In the genomic region with DNA sequence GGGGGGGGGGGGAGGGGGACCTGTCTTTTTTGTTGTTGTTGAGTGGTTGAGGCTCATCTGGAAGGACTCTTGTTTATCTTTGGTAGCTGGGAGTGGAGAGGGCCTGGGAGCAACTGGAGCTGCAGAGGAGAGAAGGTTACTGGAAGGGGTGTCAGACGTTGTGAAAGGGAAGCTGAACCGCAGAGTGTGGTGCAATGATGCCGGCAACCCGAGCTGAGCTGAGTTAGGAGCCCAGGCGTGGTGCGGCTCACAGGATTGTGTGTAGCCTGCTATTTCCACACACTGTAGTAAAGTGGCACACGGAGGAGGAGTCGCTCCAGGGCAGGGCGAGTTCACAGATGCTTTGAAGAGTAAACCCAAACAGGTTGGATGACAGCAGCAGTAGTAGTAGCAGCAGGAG, we compare ENCODE assay signal across 9 mouse cellular contexts. TPM values are rescaled to one million over a fixed set of nuclear protein-coding genes. Genes with fewer than 3 reads are reported as not detected.
DNase-seq lines count a peak whose midpoint lies in the region; ATAC-seq and TF ChIP-seq lines count a peak whose summit lies in the region.
"Had no signal": no experiment of that assay in that cellular context is flagged by ENCODE, and none has a peak within 500 bp of the region (broad histone marks: within the 10 kb centered on the region; RNA-seq: fewer than 3 reads in every experiment).

No protein-coding gene starts in this region.

- no peak overlapping the region for H3K27ac ChIP-seq in kidney, embryonic 14.5 days (ENCODE audit: low read depth, low read length)
- peak overlapping the region; percentile 86 for H3K27ac ChIP-seq in gastrocnemius, adult 2 months
- H3K27ac ChIP-seq in hindbrain, postnatal 0 days, result no peak overlapping the region
- no peak overlapping the region for H3K27ac ChIP-seq in forebrain, embryonic 14.5 days (ENCODE audit: low read depth, low read length)
- H3K27ac ChIP-seq: hindbrain, embryonic 13.5 days had no signal

- intact Hi-C loops in gastrocnemius, adult 2 months (cut with DNase I), result no loop called here

- H3K9ac ChIP-seq in kidney, embryonic 14.5 days (ENCODE audit: low read depth, low read length), result no peak overlapping the region
- no peak overlapping the region for H3K9ac ChIP-seq in hindbrain, postnatal 0 days (replicated peaks; ENCODE audit: low read length)
- no peak overlapping the region for H3K9ac ChIP-seq in forebrain, embryonic 14.5 days (ENCODE audit: low read length)
- H3K9ac ChIP-seq: hindbrain, embryonic 13.5 days had no signal

- DNase-seq in kidney, adult 9 months, result no peak
- peak; percentile 54 for DNase-seq in adrenal gland, postnatal 14 days
- peak; percentile 90 for DNase-seq in gastrocnemius, adult 2 months
- peak; percentile 53 for DNase-seq in lung, postnatal 14 days
- no peak for DNase-seq in thymus, adult 18-20 months
- DNase-seq in hindbrain, postnatal 0 days (ENCODE audit: low spot score), result no peak
- no peak for DNase-seq in forebrain, embryonic 14.5 days (ENCODE audit: low spot score)

- 11% methylated on average over 9 of the region's 9 CpGs for WGBS in kidney, embryonic 14.5 days
- WGBS in hindbrain, postnatal 0 days, result 61% methylated on average over 9 of the region's 9 CpGs
- 68% methylated on average over 9 of the region's 9 CpGs for WGBS in forebrain, embryonic 14.5 days

- no peak for TF ChIP-seq CTCF in gastrocnemius, adult 2 months (IDR thresholded peaks at IDR 0.05)
- TF ChIP-seq CTCF in hindbrain, postnatal 0 days (IDR thresholded peaks at IDR 0.05; ENCODE audit: low read depth), result no peak

- H3K27me3 ChIP-seq in kidney, embryonic 14.5 days (ENCODE audit: control insufficient read depth, insufficient read depth, low read length), result no peaks in the 10 kb centered on the region
- no peaks in the 10 kb centered on the region for H3K27me3 ChIP-seq in hindbrain, postnatal 0 days (ENCODE audit: insufficient read depth, low read length)
- H3K27me3 ChIP-seq in forebrain, embryonic 14.5 days (replicated peaks; ENCODE audit: control insufficient read depth, insufficient read depth, low read length), result no peaks in the 10 kb centered on the region
- H3K27me3 ChIP-seq: hindbrain, embryonic 13.5 days had no signal

- 0 out of 2 replicates have a peak overlapping the region, but pooled peaks have one; percentile 2 for H3K4me2 ChIP-seq in kidney, embryonic 14.5 days (replicated peaks; ENCODE audit: low read depth, low read length)
- no peak overlapping the region for H3K4me2 ChIP-seq in hindbrain, postnatal 0 days (ENCODE audit: low read depth, low read length)
- H3K4me2 ChIP-seq in forebrain, embryonic 14.5 days (ENCODE audit: low read length), result no peak overlapping the region
- H3K4me2 ChIP-seq: hindbrain, embryonic 13.5 days had no signal

- H3K9me3 ChIP-seq in kidney, embryonic 14.5 days (ENCODE audit: control insufficient read depth, low read length), result no peaks in the 10 kb centered on the region
- H3K9me3 ChIP-seq in hindbrain, postnatal 0 days (ENCODE audit: low read length), result no peaks in the 10 kb centered on the region
- H3K9me3 ChIP-seq in forebrain, embryonic 14.5 days (replicated peaks; ENCODE audit: control insufficient read depth, low read length), result no peaks in the 10 kb centered on the region
- H3K9me3 ChIP-seq: hindbrain, embryonic 13.5 days had no signal

- no peaks in the 10 kb centered on the region for H3K4me1 ChIP-seq in kidney, embryonic 14.5 days (ENCODE audit: control insufficient read depth, insufficient read depth, low read length)
- H3K4me1 ChIP-seq in hindbrain, postnatal 0 days (ENCODE audit: insufficient read depth, low read length), result no peaks in the 10 kb centered on the region
- no peaks in the 10 kb centered on the region for H3K4me1 ChIP-seq in forebrain, embryonic 14.5 days (ENCODE audit: control insufficient read depth, insufficient read depth, low read length)

- no peak overlapping the region for H3K4me3 ChIP-seq in kidney, embryonic 14.5 days (ENCODE audit: low read length)
- H3K4me3 ChIP-seq in gastrocnemius, adult 2 months, result no peak overlapping the region
- no peak overlapping the region for H3K4me3 ChIP-seq in hindbrain, postnatal 0 days (ENCODE audit: low read length)
- H3K4me3 ChIP-seq in forebrain, embryonic 14.5 days (ENCODE audit: low read depth, low read length), result no peak overlapping the region
- H3K4me3 ChIP-seq: hindbrain, embryonic 13.5 days had no signal

- peak; percentile 43; the same call in 1 of the 2 replicates for ATAC-seq in kidney, embryonic 14.5 days (ENCODE audit: low FRiP score, low TSS enrichment)
- no peak for ATAC-seq in hindbrain, postnatal 0 days
- no peak for ATAC-seq in forebrain, embryonic 14.5 days

- no peaks in the 10 kb centered on the region for H3K36me3 ChIP-seq in kidney, embryonic 14.5 days (ENCODE audit: control insufficient read depth, insufficient read depth, low read length)
- no peaks in the 10 kb centered on the region for H3K36me3 ChIP-seq in hindbrain, postnatal 0 days (ENCODE audit: insufficient read depth, low read length)
- H3K36me3 ChIP-seq in forebrain, embryonic 14.5 days (ENCODE audit: control insufficient read depth, insufficient read depth, low read length), result no peaks in the 10 kb centered on the region
- H3K36me3 ChIP-seq: hindbrain, embryonic 13.5 days had no signal

RNA-seq across cellular contexts. Expression of a gene that starts 41.6 kb away (rescaled TPM):
- polyA plus RNA-seq in kidney, embryonic 14.5 days (2014; fragmentation: Nextera tagmentation; extraction: Ambion mirVana), result 20.5 and 23.3 TPM in 2 replicates
- 4.2 and 5.1 TPM in 2 replicates for total RNA-seq in adrenal gland, postnatal 14 days (2021)
- 10 to 100 TPM in 1 of 2 experiments, 1 to 10 TPM in 1; 7.4 to 19.2 TPM for total RNA-seq in gastrocnemius, adult 2 months (2021)
- total RNA-seq in hindbrain, postnatal 0 days (2014; rRNA removed), result 8.6 and 11.6 TPM in 2 replicates
- polyA plus RNA-seq in hindbrain, postnatal 0 days (2015; fragmentation: Nextera tagmentation; extraction: Ambion mirVana), result 19.3 and 23.5 TPM in 2 replicates
- 6.7 and 7.6 TPM in 2 replicates for polyA plus RNA-seq in forebrain, embryonic 14.5 days (2014; fragmentation: Nextera tagmentation; extraction: Ambion mirVana)

Comparison
In these comparisons a context has a peak if more than half of its experiments do, and no peak if none do; other contexts are left out.
1. DNase-seq: peak in adrenal gland, postnatal 14 days (single experiment), gastrocnemius, adult 2 months (single experiment) and lung, postnatal 14 days (single experiment); none in kidney, adult 9 months (single experiment), thymus, adult 18-20 months (0 of 2), hindbrain, postnatal 0 days (single experiment) and forebrain, embryonic 14.5 days (single experiment).